ENCODE assay signal across 16 mouse cellular contexts in genomic region chr5:75606898-75607297, GRCm38 (mm10). TPM values are rescaled to one million over a fixed set of nuclear protein-coding genes. Genes with fewer than 3 reads are reported as not detected.
A peak's percentile ranks its signal among the peaks of the same experiment; 100 is the strongest.
DNase-seq lines count a peak whose midpoint lies in the region; ATAC-seq lines count a peak whose summit lies in the region.
"Had no signal": no experiment of that assay in that cellular context is flagged by ENCODE, and none has a peak within 500 bp of the region (broad histone marks: within the 10 kb centered on the region; RNA-seq: fewer than 3 reads in every experiment).

No protein-coding gene starts in this region.

- peaks cover 9% of the 10 kb centered on the region; the same call in 1 of the 2 replicates for H3K36me3 ChIP-seq in hindbrain, embryonic 15.5 days
- no peaks in the 10 kb centered on the region for H3K36me3 ChIP-seq in hindbrain, embryonic 12.5 days
- peaks cover 3% of the 10 kb centered on the region; the same call in 1 of the 2 replicates for H3K36me3 ChIP-seq in liver, embryonic 11.5 days (ENCODE audit: control insufficient read depth, insufficient read depth, low read length)
- no peaks in the 10 kb centered on the region for H3K36me3 ChIP-seq in intestine, embryonic 15.5 days
- H3K36me3 ChIP-seq: embryonic facial prominence, embryonic 15.5 days had no signal

- peaks cover 29% of the 10 kb centered on the region for H3K4me1 ChIP-seq in hindbrain, embryonic 15.5 days (replicated peaks)
- H3K4me1 ChIP-seq in hindbrain, embryonic 12.5 days, result peaks cover 30% of the 10 kb centered on the region
- H3K4me1 ChIP-seq in liver, embryonic 11.5 days (replicated peaks; ENCODE audit: control insufficient read depth, insufficient read depth, low read length), result peaks cover 43% of the 10 kb centered on the region
- H3K4me1 ChIP-seq in intestine, embryonic 15.5 days (replicated peaks), result no peaks in the 10 kb centered on the region

- 69% methylated on average over 14 of the region's 14 CpGs for WGBS in hindbrain, embryonic 15.5 days
- 75% methylated on average over 14 of the region's 14 CpGs for WGBS in hindbrain, embryonic 12.5 days
- WGBS in liver, embryonic 11.5 days, result 74% methylated on average over 14 of the region's 14 CpGs
- 84% methylated on average over 14 of the region's 14 CpGs for WGBS in intestine, embryonic 15.5 days

- H3K27me3 ChIP-seq in hindbrain, embryonic 15.5 days, result no peaks in the 10 kb centered on the region
- H3K27me3 ChIP-seq in hindbrain, embryonic 12.5 days, result no peaks in the 10 kb centered on the region
- no peaks in the 10 kb centered on the region for H3K27me3 ChIP-seq in liver, embryonic 11.5 days (replicated peaks; ENCODE audit: control insufficient read depth, insufficient read depth, low read length)
- H3K27me3 ChIP-seq in intestine, embryonic 15.5 days (replicated peaks), result no peaks in the 10 kb centered on the region
- H3K27me3 ChIP-seq: CH12.LX; embryonic facial prominence, embryonic 15.5 days; forebrain, embryonic 12.5 days had no signal

- no peaks in the 10 kb centered on the region for H3K9me3 ChIP-seq in hindbrain, embryonic 15.5 days
- no peaks in the 10 kb centered on the region for H3K9me3 ChIP-seq in hindbrain, embryonic 12.5 days (replicated peaks)
- H3K9me3 ChIP-seq in liver, embryonic 11.5 days (ENCODE audit: control insufficient read depth, low read length), result no peaks in the 10 kb centered on the region
- H3K9me3 ChIP-seq in intestine, embryonic 15.5 days, result no peaks in the 10 kb centered on the region
- H3K9me3 ChIP-seq: embryonic facial prominence, embryonic 15.5 days; forebrain, embryonic 12.5 days had no signal

- H3K27ac ChIP-seq in hindbrain, embryonic 15.5 days (replicated peaks), result 0 out of 2 replicates have a peak overlapping the region, but pooled peaks have one; percentile 23
- H3K27ac ChIP-seq in hindbrain, embryonic 12.5 days, result no peak overlapping the region
- H3K27ac ChIP-seq in liver, embryonic 11.5 days (ENCODE audit: low read depth, low read length), result peak overlapping the region; percentile 54; the same call in 1 of the 2 replicates
- no peak overlapping the region for H3K27ac ChIP-seq in intestine, embryonic 15.5 days
- H3K27ac ChIP-seq: embryonic facial prominence, embryonic 15.5 days; forebrain, embryonic 12.5 days had no signal

- intact Hi-C loops in heart, postnatal 10 days (cut with DNase I), result no loop called here

- H3K9ac ChIP-seq in hindbrain, embryonic 15.5 days, result no peak overlapping the region
- H3K9ac ChIP-seq in hindbrain, embryonic 12.5 days, result no peak overlapping the region
- H3K9ac ChIP-seq in liver, embryonic 11.5 days (ENCODE audit: low read depth, low read length), result no peak overlapping the region
- no peak overlapping the region for H3K9ac ChIP-seq in intestine, embryonic 15.5 days
- H3K9ac ChIP-seq: embryonic facial prominence, embryonic 15.5 days; forebrain, embryonic 12.5 days had no signal

- H3K4me2 ChIP-seq in hindbrain, embryonic 15.5 days, result no peak overlapping the region
- no peak overlapping the region for H3K4me2 ChIP-seq in hindbrain, embryonic 12.5 days (replicated peaks)
- peak overlapping the region; percentile 47; the same call in 1 of the 2 replicates for H3K4me2 ChIP-seq in liver, embryonic 11.5 days
- no peak overlapping the region for H3K4me2 ChIP-seq in intestine, embryonic 15.5 days (replicated peaks)
- H3K4me2 ChIP-seq: embryonic facial prominence, embryonic 15.5 days; forebrain, embryonic 12.5 days had no signal

- DNase-seq in cerebellum, postnatal 10 days, result peak; percentile 72 to 76
- DNase-seq in cerebellum, adult 18-20 months, result no peak
- DNase-seq in liver, embryonic 11.5 days (ENCODE audit: low spot score), result no peak
- no peak for DNase-seq in liver
- DNase-seq in heart, postnatal 10 days, result peak; percentile 37 to 43
- DNase-seq: cerebellum, adult 11 months; kidney, postnatal 10 days; lung, adult 2 months had no signal

- H3K4me3 ChIP-seq in hindbrain, embryonic 15.5 days, result no peak overlapping the region
- no peak overlapping the region for H3K4me3 ChIP-seq in hindbrain, embryonic 12.5 days
- H3K4me3 ChIP-seq in liver, embryonic 11.5 days (ENCODE audit: low read depth, low read length), result no peak overlapping the region
- no peak overlapping the region for H3K4me3 ChIP-seq in intestine, embryonic 15.5 days (replicated peaks)
- H3K4me3 ChIP-seq: embryonic facial prominence, embryonic 15.5 days; forebrain, embryonic 12.5 days had no signal

- ATAC-seq in hindbrain, embryonic 15.5 days (ENCODE audit: low FRiP score, low read depth), result no peak
- no peak for ATAC-seq in hindbrain, embryonic 12.5 days (ENCODE audit: low FRiP score)
- ATAC-seq in liver, embryonic 11.5 days (replicated peaks; ENCODE audit: low FRiP score), result no peak
- no peak for ATAC-seq in intestine, embryonic 15.5 days
- ATAC-seq: activated CD4-positive, CD25-positive, alpha-beta regulatory T cell, adult 4 months; midbrain, embryonic 16.5 days had no signal

RNA-seq across cellular contexts. Expression of gene Kit, which starts 32.2 kb away (rescaled TPM):
- polyA plus RNA-seq in hindbrain, embryonic 15.5 days (2015; fragmentation: Nextera tagmentation; extraction: Ambion mirVana), result 52.3 and 56.1 TPM in 2 replicates
- polyA plus RNA-seq in hindbrain, embryonic 12.5 days (2016; fragmentation: Nextera tagmentation; extraction: Ambion mirVana), result 41.6 and 46.1 TPM in 2 replicates
- 54.8 and 65.0 TPM in 2 replicates for polyA plus RNA-seq in liver, embryonic 11.5 days (2014; fragmentation: Nextera tagmentation; extraction: Ambion mirVana)
- total RNA-seq in heart, postnatal 10 days (2021), result 10 to 100 TPM in 1 of 2 experiments, 1 to 10 TPM in 1; 8.1 to 11.3 TPM
- polyA plus RNA-seq in intestine, embryonic 15.5 days (2015; fragmentation: Nextera tagmentation; extraction: Ambion mirVana), result 20.7 and 24.3 TPM in 2 replicates

Comparison
In these comparisons a context has a peak if more than half of its experiments do, and no peak if none do; other contexts are left out.
1. DNase-seq: peak in cerebellum, postnatal 10 days (2 of 2) and heart, postnatal 10 days (2 of 2); none in cerebellum, adult 18-20 months (0 of 2), liver, embryonic 11.5 days (single experiment) and liver (single experiment).
2. H3K27ac ChIP-seq: peak in hindbrain, embryonic 15.5 days (single experiment) and liver, embryonic 11.5 days (single experiment); none in hindbrain, embryonic 12.5 days (single experiment) and intestine, embryonic 15.5 days (single experiment).